Mouse (Mus musculus) kidney, postnatal 0 days (tissue): ENCODE measurements at regions not wholly inside any gene's neighbourhood (a gene's known extent, or its start where the extent isn't known, plus 50 kb on each side); places are given as distances from the start of the nearest gene placed in this dataset.
A peak's percentile ranks its signal among the peaks of the same experiment; 100 is the strongest.

Experiments
- ATAC-seq: fragments of 200-750 bp; cut with Nextera tagmentation; replicated peaks from 2 replicates; pipeline ENCODE4 v1.8.0; 2017; ENCODE audit warnings: low read depth, moderate number of reproducible peaks, moderate TSS enrichment, moderate library complexity; ENCODE audit not compliant: low FRiP score
- DNase-seq: peaks from one replicate; pipeline ENCODE4 v3.0.0-alpha.2; 2016; ENCODE audit warnings: low spot score
- H3K27ac ChIP-seq: fragments of 300-500 bp; sonication (generic); 2 replicates; pipeline ENCODE4 v1.5.1; 2014; ENCODE audit warnings: mild to moderate bottlenecking
- H3K27me3 ChIP-seq: fragments of 300-500 bp; sonication (generic); 2 replicates; pipeline ENCODE4 v1.6.1; 2014; ENCODE audit warnings: low read length, mixed read lengths; ENCODE audit not compliant: insufficient read depth
- H3K36me3 ChIP-seq: fragments of 300-500 bp; sonication (generic); 2 replicates; pipeline ENCODE4 v1.6.1; 2014; ENCODE audit warnings: low read length, mixed read lengths; ENCODE audit not compliant: insufficient read depth
- H3K4me1 ChIP-seq: fragments of 300-500 bp; sonication (generic); replicated peaks from 2 replicates; pipeline ENCODE4 v1.6.1; 2014; ENCODE audit warnings: antibody characterized with exemption, low read length, mixed read lengths; ENCODE audit not compliant: insufficient read depth
- H3K4me2 ChIP-seq: fragments of 300-500 bp; sonication (generic); 2 replicates; pipeline ENCODE4 v1.6.1; 2014; ENCODE audit warnings: mild to moderate bottlenecking, low read length, moderate library complexity, mixed read lengths
- H3K4me3 ChIP-seq: fragments of 300-500 bp; sonication (generic); replicated peaks from 2 replicates; pipeline ENCODE4 v1.5.1; 2014; ENCODE audit warnings: low read depth, low read length
- H3K9ac ChIP-seq: fragments of 300-500 bp; sonication (generic); 2 replicates; pipeline ENCODE4 v1.6.1; 2014; ENCODE audit warnings: low read depth, low read length
- H3K9me3 ChIP-seq: fragments of 300-500 bp; sonication (generic); replicated peaks from 2 replicates; pipeline ENCODE4 v1.6.1; 2016; ENCODE audit warnings: low read length, inconsistent platforms, mixed read lengths
- CTCF ChIP-seq: IDR thresholded peaks from 2 replicates; pipeline ENCODE4 v1.5.1; 2016; ENCODE audit warnings: antibody characterized with exemption, low read depth, mild to moderate bottlenecking, moderate library complexity
- WGBS: fragments of 180-500 bp; shearing (Covaris S2); extraction: QIAGEN DNeasy Blood & Tissue Kit; methylation state at CpG from one replicate; pipeline ENCODE4 v1.1.7; 2014; 5-methylcytosine and 5-hydroxymethylcytosine counted together

- ATAC-seq (no peak), DNase-seq (peak; percentile 18)
- no peak overlapping the region for H3K27ac ChIP-seq
- 47% methylated on average over 7 of the region's 7 CpGs for WGBS
- H3K9me3 ChIP-seq: no peaks in the 10 kb centered on the region
- no peaks in the 10 kb centered on the region for H3K27me3 ChIP-seq
- H3K4me3 ChIP-seq: no peak overlapping the region
- H3K4me2 ChIP-seq: no peak overlapping the region
- H3K4me1 ChIP-seq: no peaks in the 10 kb centered on the region
- H3K36me3 ChIP-seq: no peaks in the 10 kb centered on the region
- TF ChIP-seq CTCF: no peak
- H3K9ac ChIP-seq: no peak overlapping the region
Measured at GRCm38 (mm10) chr13:59350613-59351150, 234.3 kb downstream of the Agtpbp1 start.

- peak; percentile 27; the same call in 1 of the 2 replicates for TF ChIP-seq CTCF
- ATAC-seq: no peak
- no peak overlapping the region for H3K27ac ChIP-seq
- no peak for DNase-seq
- no peak overlapping the region for H3K4me2 ChIP-seq
- H3K36me3 ChIP-seq: no peaks in the 10 kb centered on the region
- H3K4me1 ChIP-seq: no peaks in the 10 kb centered on the region
- H3K4me3 ChIP-seq: no peak overlapping the region
- no peaks in the 10 kb centered on the region for H3K9me3 ChIP-seq
- H3K27me3 ChIP-seq: no peaks in the 10 kb centered on the region
- H3K9ac ChIP-seq: no peak overlapping the region
Measured at GRCm38 (mm10) chr13:59348510-59348909, 236.5 kb downstream of the Agtpbp1 start.

GRCm38 (mm10) chr13:59341871-59342270 lies 243.2 kb downstream of the Agtpbp1 start:
- 71% methylated on average over 13 of the region's 13 CpGs for WGBS
- DNase-seq (no peak), ATAC-seq (no peak)
- Histone ChIP-seq H3K4me1 (no peaks in the 10 kb centered on the region), H3K4me2 (no peak overlapping the region), H3K9ac (no peak overlapping the region), H3K36me3 (no peaks in the 10 kb centered on the region), H3K9me3 (no peaks in the 10 kb centered on the region), H3K27me3 (no peaks in the 10 kb centered on the region), H3K4me3 (no peak overlapping the region), H3K27ac (no peak overlapping the region)
- no peak for TF ChIP-seq CTCF

- Histone ChIP-seq H3K36me3 (no peaks in the 10 kb centered on the region), H3K27ac (no peak overlapping the region), H3K4me3 (no peak overlapping the region), H3K9me3 (no peaks in the 10 kb centered on the region), H3K4me1 (no peaks in the 10 kb centered on the region), H3K4me2 (no peak overlapping the region), H3K27me3 (no peaks in the 10 kb centered on the region), H3K9ac (no peak overlapping the region)
- TF ChIP-seq CTCF: no peak
- ATAC-seq (no peak), DNase-seq (no peak)
- 93% methylated on average over 9 of the region's 9 CpGs for WGBS
Measured at GRCm38 (mm10) chr13:59338436-59338835, 246.6 kb downstream of the Agtpbp1 start.

GRCm38 (mm10) chr13:59323933-59324332 lies 261.1 kb downstream of the Agtpbp1 start:
- DNase-seq (no peak), ATAC-seq (no peak)
- Histone ChIP-seq H3K27ac (no peak overlapping the region), H3K9ac (no peak overlapping the region), H3K4me1 (no peaks in the 10 kb centered on the region), H3K36me3 (no peaks in the 10 kb centered on the region), H3K9me3 (no peaks in the 10 kb centered on the region), H3K4me3 (no peak overlapping the region), H3K27me3 (no peaks in the 10 kb centered on the region), H3K4me2 (no peak overlapping the region)
- TF ChIP-seq CTCF: no peak
- 43% methylated on average over 3 of the region's 3 CpGs for WGBS

- no peaks in the 10 kb centered on the region for H3K27me3 ChIP-seq
- no peaks in the 10 kb centered on the region for H3K9me3 ChIP-seq
- no peaks in the 10 kb centered on the region for H3K36me3 ChIP-seq
- TF ChIP-seq CTCF: no peak
- no peak for ATAC-seq
- H3K4me2 ChIP-seq: no peak overlapping the region
- no peaks in the 10 kb centered on the region for H3K4me1 ChIP-seq
- no peak overlapping the region for H3K4me3 ChIP-seq
- no peak overlapping the region for H3K9ac ChIP-seq
- 41% methylated on average over 5 of the region's 5 CpGs for WGBS
- no peak overlapping the region for H3K27ac ChIP-seq
- peak; percentile 54 for DNase-seq
Measured at GRCm38 (mm10) chr13:59323441-59323840, 261.6 kb downstream of the Agtpbp1 start.

GRCm38 (mm10) chr13:59320261-59320660 lies 264.8 kb downstream of the Agtpbp1 start:
- ATAC-seq (no peak), DNase-seq (no peak)
- H3K9ac ChIP-seq: no peak overlapping the region
- H3K4me2 ChIP-seq: no peak overlapping the region
- WGBS: 89% methylated on average over 5 of the region's 5 CpGs
- H3K36me3 ChIP-seq: no peaks in the 10 kb centered on the region
- H3K4me1 ChIP-seq: no peaks in the 10 kb centered on the region
- no peak for TF ChIP-seq CTCF
- no peaks in the 10 kb centered on the region for H3K27me3 ChIP-seq
- H3K4me3 ChIP-seq: no peak overlapping the region
- H3K27ac ChIP-seq: no peak overlapping the region
- no peaks in the 10 kb centered on the region for H3K9me3 ChIP-seq
